Mouse (Mus musculus): ENCODE results near the gene Col15a1. TPM values are rescaled to one million over a fixed set of nuclear protein-coding genes. Genes with fewer than 3 reads are reported as not detected.

Col15a1 gene
- polyA plus RNA-seq, 2 experiments from 2014 or later, result 2.6 to 5.3 TPM

DNA sequence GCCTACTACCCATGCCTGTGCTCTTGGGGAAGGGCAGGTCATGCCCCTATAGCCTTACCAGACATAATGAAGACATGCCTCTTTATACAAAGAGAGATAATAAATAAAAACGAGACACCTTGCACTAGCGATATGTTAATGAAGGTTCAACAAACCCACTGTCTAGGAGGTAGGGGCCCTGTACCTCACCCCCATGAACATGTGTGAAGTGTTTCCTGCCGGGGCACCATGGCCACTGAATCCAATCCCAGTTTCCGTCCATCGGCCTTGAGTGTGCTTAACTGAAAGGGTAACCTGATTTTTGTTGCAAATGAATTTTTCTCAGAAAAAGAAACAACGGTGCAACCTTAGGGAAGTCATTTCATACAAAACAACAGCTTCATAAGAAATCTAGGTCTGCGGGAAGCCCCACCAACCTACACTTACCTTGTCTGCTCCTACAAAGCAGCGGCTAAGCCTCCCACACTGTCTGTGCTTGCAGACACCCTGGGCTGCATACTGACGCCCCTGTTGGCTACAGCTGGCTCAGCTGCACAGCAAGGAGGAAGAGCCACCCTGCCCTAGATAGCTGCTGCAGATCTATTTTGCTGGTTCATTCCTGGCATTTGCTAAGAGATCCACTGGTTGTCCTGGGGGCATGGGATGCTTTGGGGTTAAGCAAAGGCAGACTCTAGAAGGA, 64.6 kb downstream of the Col15a1 start:
- ATAC-seq, result peak; percentile 69

DNA sequence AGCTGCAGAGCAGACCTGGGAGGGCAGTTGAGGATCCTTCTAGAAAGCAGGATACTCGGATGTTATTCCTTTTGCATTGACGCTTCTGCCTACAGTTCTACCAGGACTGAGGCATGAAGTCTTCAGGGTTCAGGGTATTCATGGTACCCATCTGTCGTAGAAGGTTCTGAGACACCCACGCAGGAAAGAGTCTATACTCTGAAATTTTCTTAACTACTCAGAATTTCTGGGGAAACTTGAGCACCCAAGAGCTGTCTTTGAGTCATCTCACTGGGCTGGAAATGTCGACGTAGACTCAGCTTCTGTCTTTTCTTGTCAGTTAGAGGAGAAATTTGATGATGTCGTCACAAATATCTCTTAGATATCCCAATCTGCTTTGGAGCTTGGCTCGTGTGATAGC, 65.8 kb downstream of the Col15a1 start:
- peak; percentile 37 for ATAC-seq

DNA sequence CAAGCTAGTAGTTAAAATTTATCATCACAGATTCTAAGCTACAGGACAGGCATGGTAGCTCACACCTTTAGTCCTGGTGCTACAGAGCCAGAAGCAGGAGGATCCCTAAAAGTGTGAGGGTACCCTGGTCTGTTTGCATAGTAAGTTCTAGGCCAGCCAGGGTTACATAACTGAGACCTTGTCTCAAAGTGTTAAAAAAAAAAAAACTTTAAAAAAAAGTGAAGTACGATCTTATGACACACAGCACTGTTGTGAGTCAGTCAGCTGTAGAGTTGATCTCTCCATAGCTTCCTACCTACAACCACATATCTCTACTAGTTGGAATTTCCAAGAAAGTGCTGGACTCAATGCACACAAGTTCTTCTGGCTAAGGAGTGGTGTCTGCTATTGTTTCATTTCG, 67.0 kb downstream of the Col15a1 start:
- ATAC-seq, result no peak

DNA sequence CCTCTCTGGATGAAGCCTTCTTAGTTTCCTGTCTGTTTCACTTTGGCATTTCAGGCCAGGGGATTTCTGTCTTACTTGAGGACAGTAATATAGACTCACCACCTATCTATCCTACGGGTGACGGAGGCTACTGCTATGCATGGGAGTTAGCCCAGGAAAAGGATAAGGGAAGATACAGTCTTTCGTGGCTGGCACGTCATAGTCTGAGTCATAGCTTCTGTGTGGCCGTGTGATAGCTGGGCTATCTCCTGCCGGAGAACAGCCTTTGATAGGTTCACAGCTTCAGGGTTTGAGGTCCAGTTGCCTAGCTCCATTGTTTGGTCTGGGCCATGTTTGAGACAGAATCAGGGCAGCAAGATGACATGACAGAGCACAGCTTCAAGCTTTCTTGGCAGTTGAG, 70.4 kb downstream of the Col15a1 start:
- peak; percentile 8 for ATAC-seq

DNA sequence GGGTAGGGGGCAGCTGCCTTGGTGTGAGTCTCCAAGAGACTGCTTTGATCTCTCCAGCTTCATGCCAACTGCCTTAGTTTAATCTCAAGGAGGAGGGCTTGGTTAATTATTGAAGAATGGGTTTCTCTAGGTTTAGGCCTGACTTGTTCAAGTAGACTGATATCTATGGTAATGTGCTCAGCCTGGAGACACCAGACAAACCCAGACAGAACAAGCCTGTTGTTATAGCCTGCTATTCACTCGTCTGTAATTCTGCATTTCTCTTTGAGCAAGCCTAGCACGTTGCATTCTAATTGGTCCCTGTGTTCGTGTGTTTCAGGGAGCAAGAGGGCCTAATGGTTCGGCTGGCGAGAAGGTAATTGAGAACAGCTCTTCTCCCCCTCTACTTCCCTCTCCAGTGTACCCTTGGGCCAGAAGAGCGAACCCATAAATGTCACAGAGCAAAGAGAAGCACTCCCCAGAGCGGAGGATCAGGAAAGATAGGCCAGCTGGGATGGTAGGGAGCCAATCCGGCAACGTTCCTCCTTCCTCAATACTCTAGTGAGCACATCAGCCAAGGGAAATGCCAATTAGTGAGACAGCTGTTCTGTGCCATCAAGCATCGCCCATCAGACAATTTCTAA, 71.2 kb downstream of the Col15a1 start:
- ATAC-seq, result no peak

DNA sequence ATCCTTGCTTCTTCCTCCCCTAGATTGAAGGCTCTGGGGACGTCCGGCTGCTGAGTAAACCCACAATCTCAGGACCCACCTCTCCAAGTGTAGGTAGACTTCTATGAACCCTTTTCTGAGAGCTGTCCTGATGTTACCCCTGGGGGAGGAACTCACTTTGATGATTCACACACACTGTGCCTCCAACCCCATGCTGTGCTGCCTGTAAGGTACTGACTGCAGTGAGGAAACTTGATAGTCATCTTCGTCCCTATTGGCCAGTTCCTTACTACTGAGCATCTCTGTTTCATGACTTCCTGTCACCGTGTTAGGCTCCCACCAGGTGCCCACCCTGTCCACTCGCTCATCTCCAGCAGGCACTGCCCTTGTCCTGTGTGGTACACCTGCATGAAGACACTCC, 72.2 kb downstream of the Col15a1 start:
- ATAC-seq, result peak; percentile 69

DNA sequence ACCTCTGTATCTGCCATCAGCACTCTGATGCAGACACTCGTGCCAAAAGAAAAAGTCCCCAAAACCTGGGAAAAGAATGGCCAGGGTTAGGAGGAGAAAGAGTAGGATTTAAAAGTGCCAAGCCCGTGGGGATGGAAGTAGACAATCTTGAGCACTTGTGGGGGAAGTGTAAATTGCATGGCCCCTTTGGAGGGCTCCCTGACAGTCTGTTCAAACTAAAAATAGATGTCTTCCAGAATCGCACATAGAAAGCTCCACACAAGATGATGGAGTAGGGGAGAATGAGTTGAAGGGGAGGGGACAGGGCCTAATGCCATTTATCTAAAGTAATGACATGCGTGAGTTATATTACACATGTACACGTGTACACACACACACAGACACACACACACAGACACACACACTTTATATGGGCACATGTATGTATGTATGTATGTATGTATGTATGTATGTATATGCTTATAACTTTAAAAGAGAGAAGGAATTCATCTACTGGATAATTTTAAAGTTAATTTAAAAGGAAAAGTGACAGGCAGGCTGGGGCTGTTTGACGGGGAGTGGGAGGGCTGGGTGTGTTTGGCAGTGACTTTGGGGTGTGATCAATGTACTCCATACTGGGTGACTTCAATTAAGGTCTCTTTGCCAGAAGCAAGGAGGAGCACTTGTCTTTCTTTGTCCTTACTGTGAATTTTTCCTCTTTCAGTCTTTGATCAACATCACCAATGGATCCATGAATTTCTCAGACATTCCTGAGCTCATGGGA, 74.1 kb downstream of the Col15a1 start:
- no peak for ATAC-seq

DNA sequence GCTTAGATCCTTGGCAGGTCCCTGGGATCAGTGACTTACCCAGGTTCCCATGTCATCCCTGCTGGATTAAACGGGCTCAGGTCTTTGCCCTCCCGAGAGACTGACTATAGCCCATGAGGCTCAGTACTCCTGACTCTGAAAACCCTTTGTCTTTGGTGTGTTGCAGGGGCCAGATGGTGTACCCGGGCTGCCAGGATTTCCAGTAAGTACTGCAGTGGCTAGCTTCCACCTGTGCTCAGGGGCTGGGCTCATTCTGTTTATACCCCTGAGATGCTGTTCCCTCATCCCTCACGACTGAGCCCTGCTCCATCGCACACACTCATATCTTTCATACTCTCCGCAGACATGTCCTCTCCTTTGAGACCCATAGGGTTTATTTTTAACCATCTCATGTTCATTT, 76.3 kb downstream of the Col15a1 start:
- no peak for ATAC-seq

DNA sequence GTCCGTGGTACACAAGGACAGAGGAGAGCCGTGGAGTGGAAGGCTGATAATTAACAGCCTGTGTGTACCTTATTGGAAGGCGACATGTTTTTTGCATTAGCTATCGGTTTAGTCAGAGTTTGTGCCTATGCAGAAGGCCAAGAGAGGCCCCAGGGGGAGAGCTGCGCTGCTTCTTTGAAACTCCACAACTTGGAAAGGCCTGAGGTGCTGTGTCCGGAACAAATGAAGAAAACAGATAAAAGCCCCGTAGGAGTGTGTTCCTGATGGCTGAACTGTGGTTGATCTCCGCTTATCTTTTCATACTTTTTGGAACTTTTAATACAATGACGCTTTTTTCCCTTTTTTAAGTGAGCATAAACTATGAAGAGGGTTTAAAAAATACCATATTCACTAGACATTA, 76.9 kb downstream of the Col15a1 start:
- no peak for ATAC-seq

DNA sequence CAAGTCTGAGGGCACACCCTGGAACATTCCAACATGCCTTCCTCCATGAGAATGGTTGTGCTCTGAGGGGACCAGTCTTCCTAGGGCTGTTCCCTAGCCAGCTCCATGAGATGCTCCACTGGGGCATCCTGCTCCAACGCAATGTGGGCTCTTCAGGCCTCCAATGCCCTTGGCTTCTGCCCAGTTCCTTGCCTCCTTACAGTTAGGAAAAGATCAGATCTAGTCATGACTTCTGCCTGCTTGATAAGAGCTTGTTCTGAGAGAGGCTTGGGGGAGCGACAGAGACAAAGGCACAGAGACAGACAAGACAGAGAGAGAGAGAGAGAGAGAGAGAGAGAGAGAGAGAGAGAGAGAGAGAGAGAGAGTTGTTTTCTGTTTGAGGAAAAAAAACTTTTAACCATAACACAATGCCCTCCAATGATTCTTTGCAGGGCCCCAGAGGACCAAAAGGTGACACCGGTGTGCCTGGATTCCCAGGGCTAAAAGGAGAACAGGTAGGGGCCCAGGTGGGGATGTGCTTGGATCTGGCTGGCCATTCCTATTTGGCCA, 78.7 kb downstream of the Col15a1 start:
- ATAC-seq, result no peak

DNA sequence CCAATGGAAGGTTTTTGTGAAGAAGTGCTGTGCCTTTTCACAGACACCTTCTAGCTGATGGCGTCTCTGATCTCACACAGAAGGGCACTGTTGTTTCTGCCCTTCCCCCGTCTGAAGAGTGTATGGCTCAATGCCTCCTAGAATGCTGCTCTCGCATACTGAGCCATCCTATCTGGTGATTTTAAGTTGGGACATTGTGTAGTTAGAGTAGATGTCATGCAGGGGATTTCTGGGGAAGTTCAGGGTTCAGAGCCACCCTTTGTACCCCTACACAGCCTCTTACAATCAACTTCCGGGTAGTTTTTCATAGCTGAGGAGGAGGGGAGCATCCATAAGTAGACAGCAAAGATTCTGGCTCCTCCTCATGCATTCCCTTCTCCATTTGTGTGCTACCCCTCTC, 79.5 kb downstream of the Col15a1 start:
- ATAC-seq, result peak; percentile 70

DNA sequence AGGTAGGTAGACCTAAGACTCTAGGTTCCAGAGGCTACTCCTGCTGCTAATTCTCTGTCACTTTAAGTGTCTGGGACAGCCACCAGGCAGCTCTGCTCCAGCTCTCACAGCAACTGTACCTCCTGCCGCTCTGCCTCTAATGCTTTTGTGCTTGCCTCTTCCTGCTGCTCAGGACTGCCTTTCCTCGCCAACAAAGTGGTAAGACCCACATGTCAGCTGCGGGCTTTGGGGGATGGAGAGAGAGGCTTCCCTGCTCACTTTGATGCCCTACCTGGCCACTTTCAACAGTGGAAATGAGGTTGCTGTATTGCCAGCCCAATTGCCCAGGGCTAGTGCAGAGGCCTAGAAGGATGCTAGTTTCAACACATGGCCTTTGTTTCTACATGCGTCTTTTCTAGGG, 80.3 kb downstream of the Col15a1 start:
- no peak for ATAC-seq

DNA sequence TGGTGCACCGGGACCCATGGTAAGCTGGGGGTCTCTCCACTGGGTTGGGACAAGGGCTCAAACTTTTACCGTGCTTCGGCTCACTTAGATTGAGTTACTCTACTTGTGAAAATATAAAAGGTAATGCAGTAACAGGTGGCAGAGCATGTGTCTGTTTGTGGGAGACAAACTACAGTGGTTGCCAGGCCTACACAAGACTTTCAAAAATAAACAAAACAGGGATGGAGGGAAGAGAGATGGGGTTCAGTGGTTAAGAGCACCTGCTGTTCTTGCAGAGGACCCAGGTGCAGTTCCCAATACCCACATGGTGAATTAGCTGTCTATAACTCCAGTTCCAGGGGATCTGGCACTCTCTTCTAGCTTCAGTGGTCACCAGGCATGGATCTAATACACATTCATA, 81.6 kb downstream of the Col15a1 start:
- ATAC-seq, result no peak

DNA sequence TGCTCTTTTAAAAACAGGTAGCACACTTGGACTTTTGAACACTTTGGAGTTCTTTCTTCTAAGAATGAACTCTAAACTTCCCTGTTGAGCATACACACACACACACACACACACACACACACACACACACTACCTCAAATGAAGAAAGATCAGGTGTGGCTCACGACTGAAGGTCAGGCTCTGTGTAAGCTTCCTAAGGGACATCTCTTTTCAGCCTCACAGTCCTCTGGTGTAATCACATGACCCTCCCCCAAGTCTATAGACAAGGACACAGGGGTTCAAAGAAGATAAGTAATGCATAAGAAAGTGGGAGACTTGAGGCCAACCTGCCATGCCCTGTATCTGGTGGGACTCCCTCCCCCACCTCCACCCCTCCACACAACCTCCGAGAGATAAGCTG, 82.5 kb downstream of the Col15a1 start:
- no peak for ATAC-seq

DNA sequence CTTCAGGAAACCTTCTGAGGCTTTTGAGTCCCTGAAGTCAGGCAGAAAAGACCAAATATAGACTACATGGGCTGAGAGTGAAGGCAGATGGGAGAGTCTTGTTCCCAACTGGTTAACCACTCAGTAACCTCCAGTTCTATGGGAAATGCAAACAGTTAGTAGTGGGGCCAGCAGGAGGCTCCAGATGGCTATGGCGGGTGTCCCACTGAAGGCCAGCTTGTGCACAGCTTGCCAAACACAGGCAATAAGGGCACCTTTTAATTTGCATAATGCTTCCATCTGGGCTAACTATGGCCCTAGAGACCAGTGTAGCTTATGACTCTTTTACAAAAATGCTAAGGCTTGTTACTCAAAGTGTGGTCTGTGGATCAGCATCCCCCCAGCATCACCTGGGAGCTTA, 83.1 kb downstream of the Col15a1 start:
- ATAC-seq, result no peak

DNA sequence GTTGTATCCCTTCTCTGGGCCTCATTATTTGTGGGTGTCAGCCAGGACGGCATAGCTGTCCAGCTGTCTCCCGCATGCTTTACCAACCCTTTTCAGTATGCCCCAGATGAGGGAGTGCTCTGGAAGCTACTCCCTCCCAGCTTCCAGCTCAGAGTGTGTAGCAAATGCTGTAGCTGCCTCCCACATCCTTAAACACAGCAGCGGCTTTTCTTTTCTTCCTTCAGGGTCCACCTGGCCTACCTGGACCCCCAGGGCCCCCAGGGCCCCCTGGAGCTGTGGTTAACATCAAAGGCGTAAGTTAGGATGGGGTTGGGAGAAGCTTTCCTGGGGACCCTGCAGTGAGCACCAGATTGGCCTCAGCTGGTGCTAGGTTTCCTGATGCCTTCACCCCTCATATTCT, 85.0 kb downstream of the Col15a1 start:
- no peak for ATAC-seq

DNA sequence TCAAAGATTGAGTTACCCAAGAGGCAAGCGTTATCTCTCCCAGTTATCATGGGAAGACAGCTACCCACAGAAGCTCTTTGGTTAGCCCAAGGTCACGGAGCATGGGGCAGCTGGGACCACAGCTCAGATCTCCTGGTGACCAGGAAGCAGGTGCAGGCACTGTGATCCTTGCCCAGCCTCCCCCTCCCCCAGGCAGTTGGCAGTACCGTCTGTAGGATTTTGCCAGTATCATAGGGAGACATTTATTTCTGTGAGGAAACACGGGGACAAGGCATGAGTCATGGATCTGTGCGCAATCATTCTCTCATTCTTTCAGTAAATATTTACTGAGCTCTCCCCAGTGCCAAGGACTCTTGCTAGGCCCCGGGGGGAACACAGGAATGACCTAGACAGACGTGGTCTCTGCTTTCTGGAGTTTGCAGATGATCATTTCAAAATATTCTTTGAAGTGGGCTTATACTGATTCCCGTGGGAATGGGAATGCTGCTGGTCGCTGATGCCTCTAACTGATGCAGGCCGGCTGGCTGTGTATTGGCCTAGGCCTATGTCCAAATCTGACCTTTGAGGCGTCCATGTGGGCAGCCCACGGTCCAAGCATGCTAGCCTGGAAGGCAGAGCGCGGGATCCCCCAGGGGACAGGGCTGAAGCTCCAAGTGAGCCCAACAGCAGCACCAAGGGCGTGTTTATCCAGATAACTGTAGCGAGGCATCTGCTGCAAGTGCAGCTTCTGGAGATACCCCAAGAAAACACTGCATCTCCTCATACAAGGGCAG, 86.0 kb downstream of the Col15a1 start:
- ATAC-seq, result no peak

DNA sequence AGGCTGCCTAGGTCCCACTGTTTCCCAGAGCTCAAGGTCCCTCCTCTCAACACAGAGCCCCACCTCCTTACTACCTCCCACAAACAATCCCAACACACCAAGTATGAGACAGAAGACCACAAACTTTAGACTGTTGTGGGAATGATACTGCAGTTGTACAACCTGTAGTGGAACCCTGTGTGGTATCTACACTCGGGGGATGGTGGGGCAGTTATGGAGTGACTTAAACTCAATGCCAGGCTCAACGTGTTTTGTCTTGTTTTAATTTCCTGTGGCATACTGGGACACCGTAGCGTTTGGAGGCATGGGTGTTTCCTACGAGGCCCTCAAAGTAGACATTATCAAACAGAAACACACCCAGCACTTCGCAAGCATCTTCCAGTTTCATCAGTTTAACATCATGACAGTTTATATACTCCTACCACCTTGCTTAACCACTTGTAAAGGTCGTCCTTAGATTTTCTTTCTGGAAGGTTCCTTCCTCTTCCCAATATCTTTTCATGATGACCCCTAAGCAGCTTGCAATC, 86.6 kb downstream of the Col15a1 start:
- no peak for ATAC-seq

DNA sequence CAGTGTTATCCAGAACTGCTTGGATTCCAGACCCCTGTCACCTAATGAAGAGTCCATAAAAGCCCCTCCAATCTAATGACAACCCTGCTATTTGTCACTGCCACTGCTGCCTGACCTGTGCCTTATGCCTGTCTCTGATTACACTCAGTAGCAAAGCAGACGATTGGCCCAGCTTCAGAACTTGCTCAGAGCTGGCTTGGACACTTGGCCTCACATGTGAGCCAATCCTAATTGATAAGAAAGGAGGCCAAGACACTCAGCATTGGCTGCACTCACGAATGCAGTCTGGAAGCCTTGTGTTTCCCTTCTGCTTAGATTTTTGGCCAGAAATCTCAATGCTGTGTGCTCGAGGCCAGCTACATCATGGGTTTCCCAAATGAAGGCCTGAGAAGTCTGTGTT, 87.6 kb downstream of the Col15a1 start:
- ATAC-seq, result no peak

DNA sequence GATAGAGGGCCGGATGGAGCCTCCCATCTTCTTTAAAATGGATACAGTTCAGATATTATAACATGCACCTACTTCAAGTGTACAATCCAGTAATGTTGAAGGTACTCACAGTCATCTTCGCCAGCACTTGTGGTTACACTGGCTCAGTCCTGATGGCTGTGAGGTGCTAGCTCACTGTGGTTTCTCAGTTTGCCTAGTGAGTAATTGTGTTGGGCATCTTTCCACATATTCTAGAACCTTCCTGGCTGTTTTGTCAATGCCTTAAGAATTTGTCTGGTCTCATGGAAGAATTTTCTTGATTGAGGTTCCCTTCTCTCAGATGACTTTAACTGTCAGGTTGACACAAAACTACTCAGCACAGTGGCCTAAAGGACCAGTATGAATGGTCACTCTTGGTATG, 92.7 kb downstream of the Col15a1 start:
- no peak for ATAC-seq

DNA sequence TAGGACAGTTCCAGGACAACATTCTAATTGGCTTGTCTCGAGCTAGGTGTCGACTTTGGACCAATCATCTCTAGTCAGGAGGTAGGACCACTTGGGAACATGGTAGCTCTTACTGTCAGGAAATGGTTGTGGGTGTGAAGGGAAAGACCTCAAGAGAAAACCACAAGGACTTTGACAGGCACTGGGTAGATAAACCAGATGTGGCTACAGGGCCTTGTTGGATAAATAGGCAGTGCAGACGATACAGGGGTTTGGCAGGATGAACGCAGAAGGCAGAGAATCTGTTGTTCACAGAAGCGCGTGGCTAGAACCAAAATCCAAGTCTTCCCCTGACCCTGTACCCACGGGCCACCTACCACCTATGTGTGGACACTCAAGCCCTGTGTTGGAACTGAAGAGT, 94.6 kb downstream of the Col15a1 start:
- ATAC-seq, result peak; percentile 40

DNA sequence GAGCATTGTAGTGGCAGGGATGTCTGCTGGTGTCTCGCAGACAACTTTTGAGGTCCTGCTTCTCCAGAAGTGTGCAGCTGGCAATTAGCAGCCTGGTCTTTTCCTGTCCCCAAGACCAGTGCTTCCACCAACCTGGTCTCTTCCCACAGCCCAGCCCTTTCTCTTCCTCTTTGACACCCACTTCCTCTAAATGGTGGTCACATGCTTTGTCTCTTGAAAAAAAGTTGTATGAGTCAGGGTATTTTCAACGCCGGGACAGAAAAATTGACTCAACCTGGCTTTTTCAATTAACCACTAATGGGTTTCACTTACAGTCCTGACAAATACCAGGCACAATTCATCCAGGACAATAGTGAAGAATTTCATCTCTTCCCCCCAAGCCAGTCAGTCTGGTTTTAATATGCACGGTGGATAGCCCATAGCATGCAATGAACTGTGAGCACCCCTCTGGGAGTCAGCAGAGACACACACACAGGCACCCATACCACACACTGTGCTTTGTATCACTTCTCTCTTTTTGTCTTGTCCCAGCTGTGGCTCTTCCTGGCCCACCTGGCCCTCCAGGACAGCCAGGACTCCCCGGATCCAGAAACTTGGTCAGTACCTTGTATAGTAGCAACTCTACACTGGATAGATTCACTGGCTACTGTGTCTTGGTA, 95.5 kb downstream of the Col15a1 start:
- peak; percentile 87 for ATAC-seq
